Mouse (Mus musculus): Measurements from ENCODE around the gene Grk4.

The Grk4 gene

GRCm38 (mm10) chr5:34714371-34714770, 54.2 kb downstream of the Grk4 start:
- DNase-seq: peak; percentile 17 to 19

GRCm38 (mm10) chr5:34714816-34715215, 54.6 kb downstream of the Grk4 start:
- DNase-seq: no peak

- no peak for DNase-seq
Observed at GRCm38 (mm10) chr5:34729141-34729540, 69.0 kb downstream of the Grk4 start.

GRCm38 (mm10) chr5:34730255-34730654, 70.1 kb downstream of the Grk4 start:
- DNase-seq: no peak

- DNase-seq: no peak
Observed at GRCm38 (mm10) chr5:34751477-34751876, 91.3 kb downstream of the Grk4 start.

GRCm38 (mm10) chr5:34758762-34759161, 98.6 kb downstream of the Grk4 start:
- no peak for DNase-seq

GRCm38 (mm10) chr5:34760850-34761508, 100.8 kb downstream of the Grk4 start:
- DNase-seq: peak in 1 of 2 experiments; percentile 12

GRCm38 (mm10) chr5:34761509-34761908, 101.3 kb downstream of the Grk4 start, which contains the start of gene Htt:
Gene Htt (plus strand): TSS chr5:34761740.
- peak; percentile 96 for DNase-seq

- DNase-seq: peak; percentile 15 to 22
Observed at GRCm38 (mm10) chr5:34761934-34762611, 101.9 kb downstream of the Grk4 start.

- DNase-seq: no peak
Observed at GRCm38 (mm10) chr5:34771818-34772217, 111.6 kb downstream of the Grk4 start.

- DNase-seq: no peak
Observed at GRCm38 (mm10) chr5:34772696-34773245, 112.6 kb downstream of the Grk4 start.

- DNase-seq: no peak
Observed at GRCm38 (mm10) chr5:34773392-34773791, 113.2 kb downstream of the Grk4 start.

- DNase-seq: no peak
Observed at GRCm38 (mm10) chr5:34785027-34785426, 124.8 kb downstream of the Grk4 start.

GRCm38 (mm10) chr5:34791141-34791540, 131.0 kb downstream of the Grk4 start:
- DNase-seq: no peak

- DNase-seq: no peak
Observed at GRCm38 (mm10) chr5:34800292-34800953, 140.2 kb downstream of the Grk4 start.

All from kidney, adult 8-10 months (tissue).